Mouse (Mus musculus) heart, embryonic 14.5 days (tissue): ENCODE measurements around the gene Hba-a2. TPM values are rescaled to one million over a fixed set of nuclear protein-coding genes. Genes with fewer than 3 reads are reported as not detected.

Experiments used
- ATAC-seq: fragments of 200-750 bp; cut with Nextera tagmentation; 2 replicates; pipeline ENCODE4 v1.8.0; 2017; ENCODE audit warnings: low read depth, moderate TSS enrichment; ENCODE audit not compliant: insufficient number of reproducible peaks, insufficient read depth, low FRiP score
- H3K27ac ChIP-seq, 2 experiments: fragments of 200-500 bp in 1 of 2; fragments of 300-500 bp in 1 of 2; sonication (generic) in 1 of 2; replicated peaks in 1 of 2; 2 replicates each; pipeline ENCODE4 v1.5.1; 2012 to 2014; ENCODE audit warnings: low read depth in 2 of 2, low read length in 2 of 2, control low read depth in 1 of 2, mild to moderate bottlenecking in 1 of 2, mixed read lengths in 1 of 2; ENCODE audit not compliant: control insufficient read depth in 1 of 2, insufficient read depth in 1 of 2
- H3K27me3 ChIP-seq: fragments of 300-500 bp; sonication (generic); 2 replicates; pipeline ENCODE4 v1.6.1; 2014; ENCODE audit warnings: mild to moderate bottlenecking, low read length, control low read depth; ENCODE audit not compliant: control insufficient read depth, insufficient read depth
- H3K36me3 ChIP-seq: fragments of 300-500 bp; sonication (generic); 2 replicates; pipeline ENCODE4 v1.6.1; 2014; ENCODE audit warnings: mild to moderate bottlenecking, control low read depth, low read length, mixed read lengths; ENCODE audit not compliant: control insufficient read depth, insufficient read depth
- H3K4me1 ChIP-seq, 2 experiments: fragments of 200-500 bp in 1 of 2; fragments of 300-500 bp in 1 of 2; sonication (generic) in 1 of 2; 2 replicates each; pipeline ENCODE4 v1.6.1; 2012 to 2014; ENCODE audit warnings: low read length in 2 of 2, control low read depth in 1 of 2, mixed read lengths in 1 of 2; ENCODE audit not compliant: control insufficient read depth in 2 of 2, insufficient read depth in 2 of 2
- H3K4me2 ChIP-seq: fragments of 300-500 bp; sonication (generic); 2 replicates; pipeline ENCODE4 v1.6.1; 2014; ENCODE audit warnings: mild to moderate bottlenecking, low read length
- H3K4me3 ChIP-seq, 2 experiments: fragments of 200-500 bp in 1 of 2; fragments of 300-500 bp in 1 of 2; sonication (generic) in 1 of 2; 2 replicates each; pipeline ENCODE4 v1.5.1; 2012 to 2014; ENCODE audit warnings: low read length in 2 of 2, mild to moderate bottlenecking in 2 of 2, control low read depth in 1 of 2, low read depth in 1 of 2, moderate library complexity in 1 of 2; ENCODE audit not compliant: control insufficient read depth in 1 of 2, insufficient read depth in 1 of 2
- H3K9ac ChIP-seq: fragments of 300-500 bp; sonication (generic); 2 replicates; pipeline ENCODE4 v1.6.1; 2014; ENCODE audit warnings: mild to moderate bottlenecking, low read length
- H3K9me3 ChIP-seq: fragments of 300-500 bp; sonication (generic); 2 replicates; pipeline ENCODE4 v1.6.1; 2016; ENCODE audit warnings: low read length, control low read depth; ENCODE audit not compliant: control insufficient read depth
- WGBS: fragments of 180-500 bp; shearing (Covaris S2); extraction: QIAGEN DNeasy Blood & Tissue Kit; methylation state at CpG from one replicate; pipeline ENCODE4 v1.1.7; 2014; 5-methylcytosine and 5-hydroxymethylcytosine counted together
- polyA plus RNA-seq: library from polyadenylated mRNA; unstranded; fragments of >200 nt; fragmentation: Nextera tagmentation; extraction: Ambion mirVana; gene quantifications from 2 replicates; pipeline ENCODE4 v1.2.1, GENCODE M21; 2014

Gene Hba-a2
- polyA plus RNA-seq, 1 experiment from 2014 or later = 18,791 TPM

DNA sequence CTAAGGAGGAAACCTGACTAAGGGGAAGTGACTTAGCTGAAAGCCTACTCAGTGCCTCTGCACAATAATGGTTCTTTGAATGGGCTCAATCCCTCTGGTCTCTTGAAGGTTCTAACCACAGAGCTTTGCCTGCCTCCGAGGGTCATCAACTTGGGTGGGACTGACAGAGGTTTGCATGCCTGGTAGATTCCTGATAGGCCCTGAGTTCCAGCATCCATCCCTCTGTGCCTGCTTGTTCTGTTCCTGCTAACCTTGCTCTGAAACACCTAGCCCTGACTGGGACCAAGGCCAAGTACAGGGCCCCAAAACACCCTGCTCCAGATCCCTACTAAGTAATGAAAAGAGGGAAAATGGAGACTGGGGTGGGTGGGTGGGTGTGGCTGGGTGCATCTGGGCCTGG is 7.2 kb downstream of the Hba-a2 start:
- H3K36me3 ChIP-seq = no peaks in the 10 kb centered on the region
- peaks cover 16% of the 10 kb centered on the region for H3K27me3 ChIP-seq
- no peaks in the 10 kb centered on the region for H3K4me1 ChIP-seq
- no peak overlapping the region for H3K27ac ChIP-seq
- ATAC-seq = no peak
- no peaks in the 10 kb centered on the region for H3K9me3 ChIP-seq
- H3K9ac ChIP-seq = no peak overlapping the region
- no peak overlapping the region for H3K4me3 ChIP-seq
- WGBS = 60% methylated on average over 1 of the region's 1 CpGs
- no peak overlapping the region for H3K4me2 ChIP-seq

DNA sequence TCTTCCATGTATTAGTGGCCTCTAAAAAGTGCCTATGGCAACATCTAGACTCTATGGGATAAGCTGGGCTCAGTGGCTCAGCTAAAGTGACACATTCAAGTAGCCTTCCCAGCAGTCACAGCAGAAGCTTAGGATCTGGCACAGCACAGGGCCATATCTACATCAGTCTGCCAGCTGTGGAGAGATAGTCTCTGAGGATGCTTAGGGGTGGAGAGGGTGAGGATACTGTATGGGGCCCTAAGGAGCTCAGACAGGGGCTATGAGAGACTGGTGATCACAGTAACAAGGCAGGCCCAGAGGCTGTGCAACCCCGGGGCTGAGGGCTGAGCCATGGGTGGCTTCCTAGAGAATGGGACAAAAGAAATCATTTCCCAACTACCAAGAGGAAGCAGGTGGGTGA is 10.7 kb downstream of the Hba-a2 start:
- H3K27ac ChIP-seq = no peak overlapping the region
- no peak overlapping the region for H3K9ac ChIP-seq
- H3K4me1 ChIP-seq = no peaks in the 10 kb centered on the region
- no peaks in the 10 kb centered on the region for H3K9me3 ChIP-seq
- H3K4me2 ChIP-seq = no peak overlapping the region
- WGBS = 70% methylated on average over 1 of the region's 1 CpGs
- 0 out of 2 replicates have a peak, but pooled peaks cover under 1% of the 10 kb centered on the region for H3K27me3 ChIP-seq
- no peak for ATAC-seq
- no peak overlapping the region for H3K4me3 ChIP-seq
- no peaks in the 10 kb centered on the region for H3K36me3 ChIP-seq

- no peak for ATAC-seq
- WGBS = 61% methylated on average over 4 of the region's 4 CpGs
Measured at GRCm38 (mm10) chr11:32309446-32309845, 13.2 kb downstream of the Hba-a2 start.

GRCm38 (mm10) chr11:32309928-32310327 is 13.6 kb downstream of the Hba-a2 start:
- no peak for ATAC-seq
- Histone ChIP-seq H3K9ac (no peak overlapping the region), H3K4me2 (no peak overlapping the region), H3K27me3 (no peaks in the 10 kb centered on the region), H3K9me3 (no peaks in the 10 kb centered on the region), H3K4me1 (no peaks in the 10 kb centered on the region), H3K27ac (no peak overlapping the region), H3K4me3 (no peak overlapping the region), H3K36me3 (no peaks in the 10 kb centered on the region)
- 68% methylated on average over 3 of the region's 3 CpGs for WGBS

More at GRCm38 (mm10) chr11:32309446-32309845, 13.2 kb downstream of the Hba-a2 start:
- Histone ChIP-seq H3K36me3 (no peaks in the 10 kb centered on the region), H3K27ac (no peak overlapping the region), H3K4me1 (no peaks in the 10 kb centered on the region), H3K4me2 (no peak overlapping the region), H3K9me3 (no peaks in the 10 kb centered on the region), H3K4me3 (no peak overlapping the region), H3K9ac (no peak overlapping the region), H3K27me3 (no peaks in the 10 kb centered on the region)

DNA sequence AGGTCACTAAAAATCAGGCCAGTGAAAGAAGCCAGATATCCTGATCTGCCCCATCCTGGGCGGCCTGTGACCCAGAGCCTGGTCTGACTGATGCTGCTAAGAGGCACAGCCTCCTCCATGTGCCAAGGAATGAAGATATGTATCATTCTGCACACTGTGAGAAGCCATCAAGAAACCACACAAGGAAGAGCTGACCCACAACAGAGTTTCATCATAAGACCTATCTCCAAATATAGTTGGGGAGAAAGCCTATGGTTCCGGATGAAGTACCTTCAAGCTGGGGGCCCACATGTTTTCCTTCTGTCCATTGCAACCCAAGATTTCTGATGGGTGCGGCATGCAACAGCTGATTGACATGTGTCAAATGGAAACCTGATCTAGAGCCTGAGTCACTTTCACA is 19.7 kb downstream of the Hba-a2 start:
- Histone ChIP-seq H3K9me3 (no peaks in the 10 kb centered on the region), H3K4me3 (no peak overlapping the region), H3K4me1 (peaks cover 2 to 3% of the 10 kb centered on the region in 2 experiments; a peak in 3 of 4 replicates), H3K27me3 (no peaks in the 10 kb centered on the region), H3K27ac (no peak overlapping the region), H3K9ac (no peak overlapping the region), H3K4me2 (no peak overlapping the region), H3K36me3 (no peaks in the 10 kb centered on the region)
- WGBS = 73% methylated on average over 3 of the region's 3 CpGs
- no peak for ATAC-seq

DNA sequence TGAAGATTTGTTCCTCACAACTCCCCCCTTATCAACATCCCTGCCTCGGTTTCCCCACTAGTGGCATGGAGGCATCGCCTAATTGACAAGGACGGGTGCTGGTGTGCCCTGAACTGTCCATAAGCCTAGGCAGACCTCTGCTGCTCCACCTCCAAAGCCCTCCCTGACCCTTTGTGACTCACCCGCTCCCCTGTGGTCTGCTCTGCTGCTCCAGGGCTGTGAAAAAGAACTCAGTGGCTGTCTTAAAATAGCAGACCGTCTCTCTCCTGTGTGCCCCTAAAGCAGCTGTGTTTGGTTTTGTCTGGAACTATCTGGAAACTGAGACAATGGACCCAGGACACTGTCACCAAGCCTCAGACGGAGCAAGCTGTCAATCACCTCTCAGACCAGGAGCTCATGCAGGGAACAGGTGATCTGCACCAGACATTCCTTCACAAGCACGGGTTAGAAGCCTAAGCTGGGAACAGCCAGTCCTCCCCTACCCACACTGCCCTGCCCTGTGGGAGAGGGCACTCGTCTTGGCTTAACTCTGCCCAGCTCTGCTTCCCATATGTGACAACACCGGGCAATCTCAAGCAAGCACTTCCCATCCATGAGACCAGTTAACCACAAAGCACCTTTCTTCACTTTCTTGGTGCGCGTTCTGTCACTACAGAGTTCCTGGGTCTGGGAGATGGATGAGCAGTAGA is 24.4 kb downstream of the Hba-a2 start:
- H3K4me1 ChIP-seq = peaks cover 3 to 4% of the 10 kb centered on the region in 2 experiments; a peak in 3 of 4 replicates
- no peak overlapping the region for H3K9ac ChIP-seq
- no peak overlapping the region for H3K4me2 ChIP-seq
- H3K4me3 ChIP-seq = no peak overlapping the region
- no peak for ATAC-seq
- no peaks in the 10 kb centered on the region for H3K36me3 ChIP-seq
- no peaks in the 10 kb centered on the region for H3K9me3 ChIP-seq
- 54% methylated on average over 11 of the region's 11 CpGs for WGBS
- no peak overlapping the region for H3K27ac ChIP-seq
- no peaks in the 10 kb centered on the region; the same call in 1 of the 2 replicates for H3K27me3 ChIP-seq

DNA sequence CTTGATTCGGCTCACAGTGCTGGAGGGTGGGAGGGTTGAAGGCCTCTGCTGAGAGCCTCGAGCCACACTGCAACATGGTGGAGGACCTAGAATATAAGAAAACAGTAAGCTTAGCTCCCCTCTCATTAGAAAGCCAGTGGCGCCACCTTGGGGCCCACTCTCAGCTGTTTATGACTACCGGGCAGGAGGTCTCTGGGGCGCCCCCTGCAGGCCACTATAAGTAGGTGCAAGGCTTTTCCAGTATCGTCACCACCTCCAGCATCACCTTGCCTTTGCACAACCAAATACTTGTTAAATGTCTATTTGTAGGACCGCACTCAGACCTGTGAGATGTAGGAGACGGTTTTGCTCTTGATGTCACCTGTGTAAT is 24.9 kb downstream of the Hba-a2 start:
- Histone ChIP-seq H3K27me3 (no peaks in the 10 kb centered on the region; the same call in 1 of the 2 replicates), H3K4me3 (no peak overlapping the region), H3K9me3 (no peaks in the 10 kb centered on the region), H3K9ac (no peak overlapping the region), H3K27ac (no peak overlapping the region), H3K36me3 (no peaks in the 10 kb centered on the region), H3K4me1 (peaks cover 3 to 4% of the 10 kb centered on the region in 2 experiments; a peak in 3 of 4 replicates), H3K4me2 (no peak overlapping the region)
- no peak for ATAC-seq
- 33% methylated on average over 8 of the region's 8 CpGs for WGBS

- no peak overlapping the region for H3K9ac ChIP-seq
- H3K36me3 ChIP-seq = no peaks in the 10 kb centered on the region
- 0 out of 4 replicates have a peak overlapping the region, but pooled peaks of 1 of the 2 experiments have one; percentile 40 for H3K27ac ChIP-seq
- ATAC-seq = peak; percentile 59
- H3K9me3 ChIP-seq = no peaks in the 10 kb centered on the region
- 12% methylated on average over 15 of the region's 15 CpGs for WGBS
- peaks cover 3 to 4% of the 10 kb centered on the region in 2 experiments; a peak in 3 of 4 replicates for H3K4me1 ChIP-seq
- peak overlapping the region; percentile 56 for H3K4me2 ChIP-seq
- no peaks in the 10 kb centered on the region; the same call in 1 of the 2 replicates for H3K27me3 ChIP-seq
- peak overlapping the region in 1 of 2 experiments; percentile 27; a peak in 2 of 4 replicates for H3K4me3 ChIP-seq
Measured at GRCm38 (mm10) chr11:32324609-32325008, 28.3 kb downstream of the Hba-a2 start.
